Mouse (Mus musculus) right cerebral cortex, adult 18-20 months (tissue): Measurements from ENCODE around the gene Selplg.

Experiments used
- DNase-seq: peaks from one replicate; pipeline ENCODE4 v3.0.0; 2022; ENCODE audit warnings: mixed read lengths

Selplg gene

GRCm38 (mm10) chr5:113832490-113832901, at the start of gene Selplg:
TSS of gene Selplg (minus strand) at chr5:113832644.
- DNase-seq, result no peak

- DNase-seq, result no peak
These were observed 48.7 kb upstream of the Selplg start for GRCm38 (mm10) chr5:113881136-113881535.

GRCm38 (mm10) chr5:113878943-113879617, 46.6 kb upstream of the Selplg start:
- no peak for DNase-seq

- no peak for DNase-seq
These were observed 45.1 kb upstream of the Selplg start for GRCm38 (mm10) chr5:113877565-113877964.

GRCm38 (mm10) chr5:113876176-113876575, 43.7 kb upstream of the Selplg start:
- DNase-seq, result no peak

- DNase-seq, result no peak
These were observed 43.2 kb upstream of the Selplg start for GRCm38 (mm10) chr5:113875625-113876024.

- DNase-seq, result no peak
These were observed 41.9 kb upstream of the Selplg start for GRCm38 (mm10) chr5:113874063-113875024.

- peak; percentile 85 for DNase-seq
These were observed 40.8 kb upstream of the Selplg start for GRCm38 (mm10) chr5:113872936-113873912.

- peak; percentile 44 for DNase-seq
These were observed 39.6 kb upstream of the Selplg start for GRCm38 (mm10) chr5:113871903-113872548.

- DNase-seq, result no peak
These were observed 38.1 kb upstream of the Selplg start for GRCm38 (mm10) chr5:113870393-113871040.

GRCm38 (mm10) chr5:113869132-113869531, 36.7 kb upstream of the Selplg start:
- no peak for DNase-seq

- DNase-seq, result no peak
These were observed 32.5 kb upstream of the Selplg start for GRCm38 (mm10) chr5:113864992-113865391.

- DNase-seq, result no peak
These were observed 31.6 kb upstream of the Selplg start for GRCm38 (mm10) chr5:113863994-113864393.

GRCm38 (mm10) chr5:113862418-113862817, 30.0 kb upstream of the Selplg start:
- DNase-seq, result peak; percentile 41

- no peak for DNase-seq
These were observed 28.9 kb upstream of the Selplg start for GRCm38 (mm10) chr5:113861294-113861693.

- DNase-seq, result no peak
These were observed 26.5 kb upstream of the Selplg start for GRCm38 (mm10) chr5:113858971-113859370.

- no peak for DNase-seq
These were observed 26.1 kb upstream of the Selplg start for GRCm38 (mm10) chr5:113858550-113858949.

GRCm38 (mm10) chr5:113857631-113858030, 25.2 kb upstream of the Selplg start:
- no peak for DNase-seq

- no peak for DNase-seq
These were observed 24.2 kb upstream of the Selplg start for GRCm38 (mm10) chr5:113856631-113857030.

- no peak for DNase-seq
These were observed 23.3 kb upstream of the Selplg start for GRCm38 (mm10) chr5:113855696-113856095.

GRCm38 (mm10) chr5:113855117-113855516, 22.7 kb upstream of the Selplg start:
- DNase-seq, result no peak

- peak; percentile 77 for DNase-seq
These were observed 22.1 kb upstream of the Selplg start for GRCm38 (mm10) chr5:113854494-113854893.
